Mouse (Mus musculus) cerebellum, postnatal 4 days (tissue): ENCODE measurements at regions not wholly inside any gene's neighbourhood (a gene's known extent, or its start where the extent isn't known, plus 50 kb on each side); places are given as distances from the start of the nearest gene placed in this dataset.

Experiments
- DNase-seq, 2 experiments: peaks; one replicate each; pipeline ENCODE4 v3.0.0; 2022; ENCODE audit warnings: low spot score in 2 of 2, mixed read lengths in 1 of 2

GRCm38 (mm10) chr5:37980692-37981091 lies 57.9 kb upstream of the Stx18 start:
- DNase-seq, result no peak

DNA sequence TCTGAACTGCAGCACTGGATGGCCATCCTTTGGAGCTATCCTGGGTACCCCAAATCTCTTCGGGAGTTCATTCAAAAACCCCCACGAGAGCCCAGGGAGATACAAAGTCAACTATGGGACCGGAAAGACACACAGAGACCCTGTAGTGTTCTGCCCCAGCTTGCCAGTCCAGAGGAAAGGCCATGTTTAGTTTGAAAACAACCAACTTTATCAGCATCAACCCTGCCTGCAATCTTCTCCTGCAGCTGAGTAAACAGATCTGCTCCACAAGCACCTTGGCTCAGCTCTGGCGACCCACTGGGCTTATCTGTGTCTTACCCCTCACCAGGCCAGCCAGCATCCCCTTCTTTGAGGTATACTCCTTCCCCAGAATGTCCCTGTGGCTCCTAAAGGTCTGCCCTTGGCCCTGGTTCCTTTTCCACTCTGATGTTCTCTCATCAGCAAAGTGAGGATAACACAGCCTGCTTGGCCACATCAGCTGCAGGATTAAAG lies 61.6 kb upstream of the Stx18 start:
- DNase-seq, result no peak

GRCm38 (mm10) chr5:37972980-37973545 lies 65.5 kb upstream of the Stx18 start:
- DNase-seq, result no peak

DNA sequence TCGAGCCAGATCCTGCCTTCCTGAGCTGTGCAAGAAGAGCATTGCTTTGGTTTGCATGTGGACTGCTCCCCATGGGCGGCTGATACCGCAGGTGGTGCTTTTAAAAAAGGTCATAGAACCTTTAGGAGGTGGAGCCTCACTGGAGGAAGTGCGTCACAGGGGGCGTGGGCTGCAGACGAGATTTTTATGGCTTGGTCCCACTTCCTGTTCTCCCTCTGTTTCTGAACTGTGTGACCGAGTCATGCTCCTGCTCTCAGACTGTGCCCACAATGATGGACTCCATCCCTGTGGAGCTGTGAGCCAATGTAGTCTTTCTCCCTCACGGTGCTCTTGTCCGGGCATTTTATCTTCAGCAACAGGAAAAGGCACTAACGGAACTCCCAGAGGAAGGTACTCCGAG lies 66.8 kb upstream of the Stx18 start:
- no peak for DNase-seq

- DNase-seq, result no peak
Measured at GRCm38 (mm10) chr5:37968596-37968995, 69.9 kb upstream of the Stx18 start.

- no peak for DNase-seq
Measured at GRCm38 (mm10) chr5:37967914-37968375, 70.6 kb upstream of the Stx18 start.

GRCm38 (mm10) chr5:37967106-37967913 lies 71.2 kb upstream of the Stx18 start:
- DNase-seq, result no peak

GRCm38 (mm10) chr5:37963688-37964087 lies 74.9 kb upstream of the Stx18 start:
- no peak for DNase-seq

DNA sequence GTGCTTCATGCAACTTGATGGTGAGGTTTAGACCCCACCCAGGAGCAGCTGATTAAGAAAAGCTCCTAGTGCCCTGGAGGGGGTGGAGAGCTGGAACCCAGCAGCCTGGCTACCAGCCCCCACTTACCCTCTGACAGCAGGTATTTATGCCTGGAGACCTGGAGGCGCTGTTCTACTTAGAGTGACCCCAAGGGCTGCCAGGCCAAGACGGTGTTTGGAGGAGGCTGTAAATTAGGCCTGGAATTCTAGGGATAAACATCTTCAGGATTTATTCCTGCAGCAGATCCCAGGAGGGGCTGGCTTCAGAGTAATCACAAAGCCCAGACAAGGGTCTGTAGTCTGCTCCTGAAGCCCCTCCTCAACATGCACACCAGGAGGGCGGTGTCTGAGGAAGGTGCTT lies 76.0 kb upstream of the Stx18 start:
- no peak for DNase-seq

GRCm38 (mm10) chr5:37960216-37960615 lies 78.3 kb upstream of the Stx18 start:
- no peak for DNase-seq

GRCm38 (mm10) chr5:37952096-37952495 lies 86.4 kb upstream of the Stx18 start:
- peak in 1 of 2 experiments; percentile 17 for DNase-seq

- no peak for DNase-seq
Measured at GRCm38 (mm10) chr5:37932760-37933122, 105.8 kb upstream of the Stx18 start.

- no peak for DNase-seq
Measured at GRCm38 (mm10) chr5:37932086-37932759, 106.3 kb upstream of the Stx18 start.

GRCm38 (mm10) chr5:37920481-37920880 lies 96.1 kb upstream of the Msx1 start:
- DNase-seq, result no peak

DNA sequence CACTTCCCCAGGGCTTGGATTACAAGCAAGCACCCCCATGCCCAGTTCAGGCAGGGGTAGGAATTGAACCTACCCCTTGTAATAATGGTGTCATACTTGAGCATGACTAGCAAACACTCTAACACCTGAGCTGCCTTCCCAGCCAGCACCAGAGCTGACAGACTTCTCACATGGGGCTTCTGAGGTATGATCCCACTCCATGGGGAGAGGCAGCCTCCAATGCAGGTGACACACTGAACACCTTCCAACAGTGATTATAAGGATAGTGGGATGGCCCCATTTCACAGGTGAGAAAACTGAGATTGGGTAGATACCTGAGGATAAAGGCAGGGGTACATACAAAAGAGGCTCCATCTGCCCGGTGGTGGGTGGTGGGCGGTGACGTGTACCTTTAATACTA lies 94.7 kb upstream of the Msx1 start:
- no peak for DNase-seq

- DNase-seq, result no peak
Measured at GRCm38 (mm10) chr5:37918001-37918707, 93.8 kb upstream of the Msx1 start.

DNA sequence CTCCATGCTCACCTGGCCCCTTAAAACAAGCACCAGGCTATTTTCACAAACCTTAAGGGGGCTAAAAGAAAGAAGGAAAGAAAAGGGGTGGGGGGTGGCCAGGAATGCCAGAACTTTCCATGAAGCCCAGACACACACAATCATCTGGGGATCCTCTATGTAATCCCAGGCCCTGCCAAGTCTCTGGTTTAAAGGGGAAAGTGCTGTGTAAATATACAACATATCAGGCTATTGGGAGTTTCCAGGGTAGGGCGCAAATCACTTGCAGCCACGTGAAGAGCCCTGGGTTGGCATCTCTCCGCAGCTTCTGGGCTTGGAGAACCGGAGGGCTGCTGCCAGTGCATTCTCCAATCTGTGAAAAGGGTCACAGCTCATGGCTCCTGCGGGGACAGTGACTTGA lies 92.8 kb upstream of the Msx1 start:
- no peak for DNase-seq

GRCm38 (mm10) chr5:37904683-37905352 lies 80.4 kb upstream of the Msx1 start:
- DNase-seq, result no peak

DNA sequence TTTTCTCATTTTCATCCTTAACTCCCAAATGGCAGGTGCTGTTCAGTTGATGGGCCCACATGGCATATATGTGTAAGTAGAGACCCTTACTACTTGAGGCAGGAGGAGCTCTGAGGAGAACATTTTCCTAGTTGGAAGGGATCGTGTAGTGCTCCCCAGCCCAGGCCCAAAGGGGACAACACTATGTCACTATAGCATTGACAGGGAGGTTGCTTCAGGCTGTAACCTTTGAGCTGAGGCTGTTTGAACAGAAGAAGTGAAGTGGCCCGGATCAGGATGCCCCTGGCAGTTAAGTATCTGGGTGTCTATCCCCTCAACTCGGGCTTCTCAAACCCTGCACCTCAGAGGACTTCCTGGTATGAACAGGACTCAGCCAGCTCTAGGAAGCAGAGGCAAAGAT lies 79.5 kb upstream of the Msx1 start:
- no peak for DNase-seq

DNA sequence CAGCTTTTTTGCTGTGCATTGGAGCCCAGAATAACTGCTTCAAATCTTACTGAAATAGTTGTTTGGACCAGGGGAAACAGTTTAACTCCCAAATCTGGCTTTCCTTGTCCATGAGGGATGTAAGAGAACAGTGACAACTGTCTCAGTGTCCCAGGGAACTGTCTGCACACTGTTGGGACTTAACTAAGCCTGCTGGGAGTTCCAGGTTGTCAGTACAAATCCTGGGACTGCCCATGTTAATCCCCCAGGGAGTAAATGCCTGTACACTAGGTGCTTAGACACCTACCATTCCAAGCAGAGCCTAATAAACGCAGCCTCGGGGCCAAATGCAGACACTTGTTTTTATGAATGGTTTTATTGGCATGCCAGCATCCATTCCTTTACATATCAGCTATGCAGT lies 78.4 kb upstream of the Msx1 start:
- no peak for DNase-seq

GRCm38 (mm10) chr5:37901861-37902291 lies 77.5 kb upstream of the Msx1 start:
- DNase-seq, result no peak
